Mouse (Mus musculus) intestine, embryonic 16.5 days (tissue): ENCODE data around the gene Lrmda. TPM values are rescaled to one million over a fixed set of nuclear protein-coding genes. Genes with fewer than 3 reads are reported as not detected.

Experiments
- ATAC-seq: fragments of 200-750 bp; cut with Nextera tagmentation; 2 replicates; pipeline ENCODE4 v1.8.0; 2017; ENCODE audit warnings: moderate TSS enrichment, moderate library complexity
- H3K27ac ChIP-seq: fragments of 300-500 bp; sonication (generic); 2 replicates; pipeline ENCODE4 v1.5.1; 2014; ENCODE audit warnings: mild to moderate bottlenecking, low read length
- H3K27me3 ChIP-seq: fragments of 300-500 bp; sonication (generic); replicated peaks from 2 replicates; pipeline ENCODE4 v1.6.1; 2014; ENCODE audit warnings: low read length, control low read depth, mixed read lengths; ENCODE audit not compliant: control insufficient read depth, insufficient read depth
- H3K36me3 ChIP-seq: fragments of 300-500 bp; sonication (generic); 2 replicates; pipeline ENCODE4 v1.6.1; 2014; ENCODE audit warnings: low read length, control low read depth; ENCODE audit not compliant: control insufficient read depth, insufficient read depth
- H3K4me1 ChIP-seq: fragments of 300-500 bp; sonication (generic); 2 replicates; pipeline ENCODE4 v1.6.1; 2014; ENCODE audit warnings: low read length, control low read depth, mixed read lengths; ENCODE audit not compliant: control insufficient read depth, insufficient read depth
- H3K4me2 ChIP-seq: fragments of 300-500 bp; sonication (generic); 2 replicates; pipeline ENCODE4 v1.6.1; 2014; ENCODE audit warnings: low read depth, low read length, control low read depth
- H3K4me3 ChIP-seq: fragments of 300-500 bp; sonication (generic); 2 replicates; pipeline ENCODE4 v1.5.1; 2014; ENCODE audit warnings: mild to moderate bottlenecking, low read length
- H3K9ac ChIP-seq: fragments of 300-500 bp; sonication (generic); 2 replicates; pipeline ENCODE4 v1.6.1; 2014; ENCODE audit warnings: low read depth, low read length
- H3K9me3 ChIP-seq: fragments of 300-500 bp; sonication (generic); 2 replicates; pipeline ENCODE4 v1.6.1; 2016; ENCODE audit warnings: low read length, control low read depth; ENCODE audit not compliant: control insufficient read depth
- WGBS: fragments of 180-500 bp; shearing (Covaris S2); extraction: QIAGEN DNeasy Blood & Tissue Kit; methylation state at CpG from one replicate; pipeline ENCODE4 v1.1.7; 2014; 5-methylcytosine and 5-hydroxymethylcytosine counted together
- polyA plus RNA-seq: library from polyadenylated mRNA; unstranded; fragments of >200 nt; fragmentation: Nextera tagmentation; extraction: Ambion mirVana; gene quantifications from 2 replicates; pipeline ENCODE4 v1.2.1, GENCODE M21; 2015

The Lrmda gene
- polyA plus RNA-seq, 1 experiment from 2014 or later, result 0.53 TPM

GRCm38 (mm10) chr14:22998906-22999305, 979.4 kb downstream of the Lrmda start:
- Histone ChIP-seq H3K27ac (no peak overlapping the region), H3K4me1 (no peaks in the 10 kb centered on the region), H3K4me2 (no peak overlapping the region), H3K9me3 (no peaks in the 10 kb centered on the region), H3K36me3 (no peaks in the 10 kb centered on the region), H3K9ac (no peak overlapping the region), H3K27me3 (no peaks in the 10 kb centered on the region), H3K4me3 (no peak overlapping the region)
- 93% methylated on average over 3 of the region's 3 CpGs for WGBS
- ATAC-seq, result no peak

GRCm38 (mm10) chr14:23011989-23012388, 992.5 kb downstream of the Lrmda start:
- no peak overlapping the region for H3K27ac ChIP-seq
- no peak for ATAC-seq
- no peak overlapping the region for H3K4me3 ChIP-seq
- no peak overlapping the region for H3K4me2 ChIP-seq
- H3K9ac ChIP-seq, result no peak overlapping the region
- H3K27me3 ChIP-seq, result no peaks in the 10 kb centered on the region
- WGBS, result 86% methylated on average over 1 of the region's 1 CpGs
- H3K4me1 ChIP-seq, result peaks cover 7% of the 10 kb centered on the region
- no peaks in the 10 kb centered on the region for H3K9me3 ChIP-seq
- H3K36me3 ChIP-seq, result no peaks in the 10 kb centered on the region

DNA sequence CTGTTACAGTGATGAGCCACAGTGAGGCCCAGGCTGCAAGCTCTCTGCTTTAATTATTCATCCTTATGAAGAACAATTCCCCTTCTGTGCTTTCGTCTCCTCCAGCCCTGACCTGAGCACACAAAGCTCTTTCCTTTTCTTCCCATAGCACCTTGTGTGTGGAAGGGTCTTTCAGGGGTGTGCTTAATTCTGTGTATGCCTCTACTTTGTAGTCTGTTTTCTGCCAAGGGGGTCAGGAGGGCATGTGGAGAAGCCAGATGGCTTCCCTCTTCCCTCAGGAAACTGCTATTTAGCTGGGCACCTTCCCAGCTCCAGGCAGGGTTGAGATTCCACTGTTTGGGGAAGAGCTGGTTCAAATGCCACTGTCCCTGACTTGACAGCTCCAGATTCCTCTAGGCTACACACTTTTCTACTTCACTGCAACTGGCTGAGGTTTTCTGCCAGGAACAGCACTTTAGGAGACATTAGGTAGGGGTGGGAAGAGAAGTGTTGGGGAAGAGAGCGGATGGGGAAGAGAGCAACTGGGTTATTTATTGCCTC, 995.3 kb downstream of the Lrmda start:
- Histone ChIP-seq H3K36me3 (no peaks in the 10 kb centered on the region), H3K4me2 (no peak overlapping the region), H3K4me1 (peaks cover 7% of the 10 kb centered on the region), H3K4me3 (no peak overlapping the region), H3K9me3 (no peaks in the 10 kb centered on the region), H3K9ac (no peak overlapping the region), H3K27me3 (no peaks in the 10 kb centered on the region), H3K27ac (peak overlapping the region; percentile 80)
- peak; percentile 36; the same call in 1 of the 2 replicates for ATAC-seq
- 26% methylated on average over 2 of the region's 2 CpGs for WGBS

- 29% methylated on average over 16 of the region's 16 CpGs for WGBS
- Histone ChIP-seq H3K36me3 (no peaks in the 10 kb centered on the region), H3K4me2 (no peak overlapping the region), H3K27ac (peak overlapping the region; percentile 80), H3K9ac (no peak overlapping the region), H3K4me3 (no peak overlapping the region), H3K4me1 (peaks cover 7% of the 10 kb centered on the region), H3K27me3 (no peaks in the 10 kb centered on the region), H3K9me3 (no peaks in the 10 kb centered on the region)
- ATAC-seq, result peak; percentile 50
These were observed 996.0 kb downstream of the Lrmda start for GRCm38 (mm10) chr14:23015321-23016067.

GRCm38 (mm10) chr14:23016068-23016611, 996.6 kb downstream of the Lrmda start:
- WGBS, result 39% methylated on average over 1 of the region's 1 CpGs
- ATAC-seq, result no peak
- Histone ChIP-seq H3K27ac (no peak overlapping the region; the same call in 1 of the 2 replicates), H3K36me3 (no peaks in the 10 kb centered on the region), H3K4me3 (no peak overlapping the region), H3K9ac (no peak overlapping the region), H3K4me1 (peaks cover 7% of the 10 kb centered on the region), H3K27me3 (no peaks in the 10 kb centered on the region), H3K4me2 (no peak overlapping the region), H3K9me3 (no peaks in the 10 kb centered on the region)

DNA sequence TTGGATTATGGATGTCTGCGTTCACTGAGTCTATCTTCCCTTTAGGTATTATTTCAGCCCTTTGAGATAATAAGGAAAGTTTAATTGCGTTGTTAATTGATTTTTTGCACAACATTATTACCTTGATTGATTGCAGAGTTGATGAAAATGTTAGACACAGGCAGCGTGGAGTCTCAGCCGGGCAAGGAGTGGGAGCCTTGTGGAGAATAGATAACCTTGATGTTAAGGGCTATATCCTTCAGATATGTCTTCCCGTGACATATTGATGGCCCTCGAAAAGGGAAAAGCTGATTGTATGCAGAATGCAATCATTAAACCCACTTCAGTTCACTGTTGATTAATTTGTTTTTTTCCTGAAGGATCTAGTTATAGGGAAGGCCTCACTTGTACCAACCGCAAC, 1021.5 kb downstream of the Lrmda start:
- no peak overlapping the region for H3K4me3 ChIP-seq
- WGBS, result 73% methylated on average over 7 of the region's 7 CpGs
- no peak for ATAC-seq

DNA sequence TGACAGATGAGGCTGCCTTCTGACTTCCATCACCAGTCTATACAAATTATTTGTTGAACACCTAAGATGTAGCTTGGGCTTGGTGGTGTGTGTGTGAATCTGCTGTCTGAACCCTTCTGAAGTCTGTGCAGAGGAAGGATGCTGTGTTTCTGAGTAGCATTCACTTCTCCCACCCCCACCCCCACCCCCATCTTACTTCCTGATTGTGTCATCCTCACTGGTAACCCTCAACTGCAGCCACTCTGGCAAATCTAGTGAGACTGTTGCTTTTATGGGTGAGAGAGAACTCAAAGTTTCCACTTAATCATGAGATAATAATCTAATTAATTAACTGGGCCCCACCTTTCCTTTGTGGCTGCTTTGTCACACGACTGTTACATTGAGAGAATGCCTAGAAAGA, 1025.8 kb downstream of the Lrmda start:
- 55% methylated on average over 1 of the region's 1 CpGs for WGBS
- H3K4me2 ChIP-seq, result no peak overlapping the region
- H3K4me1 ChIP-seq, result no peaks in the 10 kb centered on the region
- no peak for ATAC-seq
- H3K27me3 ChIP-seq, result no peaks in the 10 kb centered on the region
- no peak overlapping the region for H3K4me3 ChIP-seq
- H3K27ac ChIP-seq, result no peak overlapping the region
- H3K9me3 ChIP-seq, result no peaks in the 10 kb centered on the region
- no peak overlapping the region for H3K9ac ChIP-seq
- no peaks in the 10 kb centered on the region for H3K36me3 ChIP-seq

More for the DNA sequence above, 1021.5 kb downstream of the Lrmda start:
- Histone ChIP-seq H3K9ac (no peak overlapping the region), H3K4me2 (no peak overlapping the region), H3K27ac (no peak overlapping the region), H3K9me3 (no peaks in the 10 kb centered on the region), H3K27me3 (no peaks in the 10 kb centered on the region), H3K36me3 (no peaks in the 10 kb centered on the region), H3K4me1 (no peaks in the 10 kb centered on the region)

GRCm38 (mm10) chr14:23046330-23046729, 1026.8 kb downstream of the Lrmda start:
- no peak overlapping the region for H3K27ac ChIP-seq
- H3K36me3 ChIP-seq, result no peaks in the 10 kb centered on the region
- WGBS, result 17% methylated on average over 4 of the region's 4 CpGs
- H3K4me1 ChIP-seq, result no peaks in the 10 kb centered on the region
- no peak overlapping the region for H3K4me3 ChIP-seq
- H3K9me3 ChIP-seq, result no peaks in the 10 kb centered on the region
- no peak overlapping the region for H3K4me2 ChIP-seq
- H3K9ac ChIP-seq, result no peak overlapping the region
- H3K27me3 ChIP-seq, result no peaks in the 10 kb centered on the region
- no peak for ATAC-seq

GRCm38 (mm10) chr14:23051441-23051840, 1031.9 kb downstream of the Lrmda start:
- Histone ChIP-seq H3K9me3 (no peaks in the 10 kb centered on the region), H3K4me3 (no peak overlapping the region), H3K4me2 (no peak overlapping the region), H3K27me3 (no peaks in the 10 kb centered on the region), H3K27ac (no peak overlapping the region), H3K36me3 (no peaks in the 10 kb centered on the region), H3K4me1 (no peaks in the 10 kb centered on the region), H3K9ac (no peak overlapping the region)
- WGBS, result 71% methylated on average over 7 of the region's 7 CpGs
- ATAC-seq, result no peak
